Mouse (Mus musculus): ENCODE data around the gene Eml1.
"Not testable (repeated sequence)": the region's sequence is repeated elsewhere in the genome, so short reads cannot be mapped to it uniquely, and the experiment has no call there.

The Eml1 gene

GRCm38 (mm10) chr12:108478714-108479113 is 108.0 kb downstream of the Eml1 start:
- no peak for DNase-seq (ENCODE audit: low spot score)

- no peak for DNase-seq (ENCODE audit: low spot score)
Observed at GRCm38 (mm10) chr12:108480704-108481365, 110.1 kb downstream of the Eml1 start.

- no peak for DNase-seq (ENCODE audit: low spot score)
Observed at GRCm38 (mm10) chr12:108489076-108489475, 118.3 kb downstream of the Eml1 start.

GRCm38 (mm10) chr12:108489741-108490140 is 119.0 kb downstream of the Eml1 start:
- no peak for DNase-seq (ENCODE audit: low spot score)

DNA sequence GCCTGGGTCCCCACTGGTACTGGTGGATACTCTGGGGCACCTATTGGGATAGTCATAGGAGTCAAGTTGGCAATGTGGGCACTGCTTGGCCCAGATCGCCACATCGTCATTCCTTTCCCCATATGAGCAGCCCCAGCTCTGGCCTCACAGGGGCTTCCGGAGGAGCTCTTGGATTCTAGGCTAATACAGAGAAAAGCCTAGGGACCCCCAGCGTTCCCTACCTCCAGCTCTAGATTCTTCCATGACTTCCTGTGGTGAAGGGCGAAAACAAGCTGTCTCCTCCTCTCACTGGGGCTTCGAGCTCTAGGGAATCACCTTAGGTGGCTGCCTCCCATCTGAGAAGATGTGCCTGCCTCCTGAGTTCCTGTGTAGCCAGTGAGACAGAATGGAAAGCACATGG is 119.6 kb downstream of the Eml1 start:
- no peak for DNase-seq (ENCODE audit: low spot score)

GRCm38 (mm10) chr12:108490954-108491353 is 120.2 kb downstream of the Eml1 start:
- DNase-seq (ENCODE audit: low spot score) = no peak

GRCm38 (mm10) chr12:108494011-108494541 is 123.3 kb downstream of the Eml1 start:
- peak; percentile 62 for DNase-seq (ENCODE audit: low spot score)

DNA sequence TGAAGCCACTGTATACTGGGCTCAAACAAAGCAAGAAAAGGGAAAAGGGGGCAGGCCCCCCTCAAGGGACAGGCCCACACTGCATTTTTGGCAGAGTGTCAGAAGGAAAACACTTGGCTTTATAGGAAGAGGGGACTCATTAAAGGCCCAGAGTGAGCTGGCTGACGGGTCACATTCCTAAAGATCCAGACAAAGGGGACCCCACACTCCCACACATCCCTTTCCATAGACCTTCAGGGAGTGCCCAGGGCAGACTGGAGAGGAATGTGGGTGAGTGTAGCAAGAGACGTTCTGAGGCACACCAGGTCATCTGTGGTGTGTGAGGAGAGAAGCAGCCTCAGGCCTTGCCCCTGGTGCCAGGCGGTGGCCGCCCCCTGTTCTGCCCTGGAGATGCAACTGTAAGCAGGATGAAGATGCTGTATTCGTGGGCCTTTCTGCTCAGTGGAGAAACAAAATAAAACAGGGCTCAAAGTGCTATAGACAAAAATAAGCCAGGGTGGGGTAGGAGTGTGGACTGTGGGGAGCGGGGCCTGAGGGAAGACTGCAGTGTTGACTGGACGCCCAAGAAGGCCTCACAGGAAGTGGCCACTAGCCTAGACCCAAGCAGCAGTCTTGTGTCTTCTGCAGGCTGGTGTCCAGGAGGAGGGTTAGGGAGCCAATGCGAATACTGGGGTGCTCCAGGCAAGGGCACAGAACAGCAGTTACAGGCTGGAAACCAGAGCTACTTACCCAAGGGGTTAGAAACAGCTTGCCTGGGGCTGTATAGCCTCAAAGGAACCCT is 124.9 kb downstream of the Eml1 start:
- no peak for DNase-seq (ENCODE audit: low spot score)

DNA sequence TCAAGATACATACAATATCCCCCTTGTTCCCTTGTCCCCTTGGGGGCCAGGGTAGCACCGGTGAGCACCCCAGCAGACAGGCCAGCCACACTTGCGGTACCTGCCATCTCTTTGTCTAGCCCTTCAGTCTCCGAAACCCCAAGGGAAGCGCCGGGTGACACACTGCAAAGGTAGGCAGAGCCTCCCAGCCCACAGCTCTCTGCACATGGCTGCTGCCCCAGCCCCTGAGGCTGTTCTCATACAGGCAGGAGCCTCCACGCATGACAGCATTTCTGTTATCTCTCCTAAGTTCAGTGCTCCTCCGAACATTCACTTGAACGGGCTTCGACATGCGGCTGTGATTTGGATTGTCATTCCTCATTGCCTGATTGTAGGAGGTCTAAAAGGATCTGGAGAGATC is 132.3 kb downstream of the Eml1 start:
- DNase-seq (ENCODE audit: low spot score) = no peak

DNA sequence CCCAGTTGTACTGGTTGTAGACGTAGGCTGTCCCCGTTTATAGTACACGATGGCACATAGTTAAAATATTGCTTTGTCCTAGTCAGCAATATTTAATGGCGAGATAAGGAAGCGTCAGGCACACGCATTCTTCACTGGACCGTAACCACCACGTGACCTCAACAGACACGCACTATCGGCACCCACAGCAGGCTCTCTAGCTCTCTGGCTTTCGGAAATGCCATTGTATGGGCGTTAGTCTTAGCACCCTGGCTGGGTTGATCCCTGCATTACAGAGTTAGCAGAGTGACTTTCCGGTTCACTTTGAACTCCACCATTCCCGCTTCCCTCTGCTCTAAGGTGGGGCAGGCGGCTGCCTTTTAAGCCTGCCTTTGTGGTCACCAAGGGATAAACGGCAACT is 132.8 kb downstream of the Eml1 start:
- peak; percentile 12 for DNase-seq (ENCODE audit: low spot score)

DNA sequence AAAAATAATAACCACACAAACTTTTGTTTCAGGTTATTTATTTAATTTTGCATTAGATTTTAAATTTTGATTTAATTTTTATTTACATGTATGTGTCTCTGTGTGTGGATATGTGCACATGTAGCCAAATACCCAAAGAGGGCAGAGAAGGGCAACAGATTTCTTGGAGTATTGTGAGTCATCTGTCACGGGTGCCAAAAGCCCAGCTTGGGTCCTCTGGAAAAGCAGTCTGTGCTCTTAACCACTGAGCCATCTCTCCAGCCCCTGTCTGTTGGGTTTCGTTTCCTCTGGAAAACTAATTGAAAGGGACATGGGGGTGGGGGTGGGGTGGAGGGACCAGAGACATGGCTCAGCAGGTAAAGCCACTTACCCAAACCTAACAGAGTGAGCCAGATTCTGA is 135.1 kb downstream of the Eml1 start:
- DNase-seq (ENCODE audit: low spot score) = no peak

GRCm38 (mm10) chr12:108507046-108507445 is 136.3 kb downstream of the Eml1 start:
- DNase-seq (ENCODE audit: low spot score) = not testable (repeated sequence)

- DNase-seq (ENCODE audit: low spot score) = no peak
Observed at GRCm38 (mm10) chr12:108510571-108510970, 139.8 kb downstream of the Eml1 start.

- peak; percentile 33 for DNase-seq (ENCODE audit: low spot score)
Observed at GRCm38 (mm10) chr12:108511009-108511408, 140.3 kb downstream of the Eml1 start.

- no peak for DNase-seq (ENCODE audit: low spot score)
Observed at GRCm38 (mm10) chr12:108515464-108515863, 144.7 kb downstream of the Eml1 start.

GRCm38 (mm10) chr12:108519374-108519773 is 148.6 kb downstream of the Eml1 start:
- DNase-seq (ENCODE audit: low spot score) = no peak

DNA sequence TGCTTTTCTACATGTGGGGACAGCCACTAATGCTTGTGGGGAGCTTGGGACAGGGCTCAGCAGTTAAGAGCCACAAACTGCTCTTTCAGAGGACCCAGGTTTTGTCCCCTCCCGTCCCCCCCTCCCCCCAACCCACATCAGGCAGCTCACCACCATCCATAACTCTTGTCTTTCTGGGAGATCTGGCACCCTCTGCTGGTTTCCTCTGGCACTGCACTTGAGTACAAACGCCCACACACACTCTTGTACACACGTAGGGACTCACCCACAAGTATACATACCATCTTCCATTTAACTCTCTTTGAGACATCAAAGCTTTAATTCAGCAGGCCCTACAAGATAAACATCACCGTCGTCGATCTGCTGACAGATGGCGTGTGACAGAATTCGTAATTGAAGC is 158.5 kb downstream of the Eml1 start:
- no peak for DNase-seq (ENCODE audit: low spot score)

DNA sequence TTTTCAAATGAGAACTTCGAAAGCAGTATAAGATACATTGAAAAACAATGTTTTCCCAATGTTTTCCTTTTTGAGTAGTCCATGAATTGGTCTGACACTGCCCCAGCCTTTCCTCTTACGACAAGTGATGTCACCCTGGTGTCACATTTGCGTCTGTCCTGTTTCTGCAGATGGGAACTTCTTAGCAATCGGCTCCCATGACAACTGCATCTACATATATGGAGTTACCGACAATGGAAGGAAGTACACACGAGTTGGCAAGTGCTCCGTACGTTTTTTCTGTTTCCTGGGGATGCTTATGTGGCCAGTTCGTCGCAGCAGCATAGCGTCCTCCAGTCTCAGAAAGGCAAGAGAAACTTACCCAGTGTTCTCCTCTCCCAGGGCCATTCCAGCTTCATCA is 163.7 kb downstream of the Eml1 start:
- no peak for DNase-seq (ENCODE audit: low spot score)

- no peak for DNase-seq (ENCODE audit: low spot score)
Observed at GRCm38 (mm10) chr12:108536461-108536860, 165.7 kb downstream of the Eml1 start.

DNA sequence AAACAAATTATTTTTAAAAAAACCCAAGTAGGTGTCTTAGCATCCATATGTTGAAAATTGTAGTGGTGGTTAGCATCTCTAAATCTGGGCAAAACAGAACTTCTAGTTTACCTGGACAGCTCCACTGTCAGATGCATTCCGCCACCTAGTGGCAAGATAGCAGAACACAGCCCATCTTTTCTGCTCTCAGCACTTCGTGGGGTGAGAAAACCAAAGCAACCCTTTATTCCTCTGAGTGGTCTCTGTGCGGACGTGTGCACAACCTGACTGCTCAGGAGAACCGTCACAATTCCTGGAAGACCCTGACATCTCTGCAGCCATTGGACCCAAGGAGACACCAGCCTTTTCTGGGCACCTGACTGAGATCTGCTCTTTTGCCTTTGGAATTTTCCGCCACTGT is 170.3 kb downstream of the Eml1 start:
- peak; percentile 55 for DNase-seq (ENCODE audit: low spot score)

GRCm38 (mm10) chr12:108546508-108547153 is 175.9 kb downstream of the Eml1 start:
- no peak for DNase-seq (ENCODE audit: low spot score)

DNA sequence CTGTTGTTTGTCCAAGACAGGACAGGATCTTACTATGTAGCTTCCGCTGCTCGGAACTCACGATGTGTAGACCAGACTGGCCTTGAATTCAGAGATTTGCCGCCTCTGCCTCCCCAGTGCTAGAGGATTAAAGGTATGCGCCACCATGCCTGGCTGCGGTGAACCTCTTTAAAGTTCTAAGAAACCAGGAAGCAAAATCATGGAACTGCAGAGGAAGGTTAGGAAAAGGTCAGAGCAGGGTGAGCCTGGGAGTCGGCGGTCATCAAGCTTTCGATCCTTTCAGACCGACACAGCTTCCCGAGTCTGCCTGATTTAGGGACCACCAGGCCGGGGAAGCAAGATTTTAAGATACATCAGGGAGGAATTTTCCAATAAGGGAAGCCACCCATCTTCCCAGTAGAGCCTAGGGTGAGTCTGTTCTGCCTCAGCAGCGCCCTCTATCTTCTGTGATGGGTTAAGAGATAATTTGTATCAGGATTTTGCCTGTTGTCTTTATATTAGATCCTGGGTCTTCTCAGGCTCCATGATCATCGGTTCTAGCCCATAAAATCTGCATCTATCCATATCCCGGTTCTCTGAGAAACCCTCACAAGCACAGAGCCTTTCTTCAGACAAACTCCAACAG is 176.6 kb downstream of the Eml1 start:
- no peak for DNase-seq (ENCODE audit: low spot score)
